Mouse (Mus musculus): ENCODE measurements around the gene AI413582.

DNA sequence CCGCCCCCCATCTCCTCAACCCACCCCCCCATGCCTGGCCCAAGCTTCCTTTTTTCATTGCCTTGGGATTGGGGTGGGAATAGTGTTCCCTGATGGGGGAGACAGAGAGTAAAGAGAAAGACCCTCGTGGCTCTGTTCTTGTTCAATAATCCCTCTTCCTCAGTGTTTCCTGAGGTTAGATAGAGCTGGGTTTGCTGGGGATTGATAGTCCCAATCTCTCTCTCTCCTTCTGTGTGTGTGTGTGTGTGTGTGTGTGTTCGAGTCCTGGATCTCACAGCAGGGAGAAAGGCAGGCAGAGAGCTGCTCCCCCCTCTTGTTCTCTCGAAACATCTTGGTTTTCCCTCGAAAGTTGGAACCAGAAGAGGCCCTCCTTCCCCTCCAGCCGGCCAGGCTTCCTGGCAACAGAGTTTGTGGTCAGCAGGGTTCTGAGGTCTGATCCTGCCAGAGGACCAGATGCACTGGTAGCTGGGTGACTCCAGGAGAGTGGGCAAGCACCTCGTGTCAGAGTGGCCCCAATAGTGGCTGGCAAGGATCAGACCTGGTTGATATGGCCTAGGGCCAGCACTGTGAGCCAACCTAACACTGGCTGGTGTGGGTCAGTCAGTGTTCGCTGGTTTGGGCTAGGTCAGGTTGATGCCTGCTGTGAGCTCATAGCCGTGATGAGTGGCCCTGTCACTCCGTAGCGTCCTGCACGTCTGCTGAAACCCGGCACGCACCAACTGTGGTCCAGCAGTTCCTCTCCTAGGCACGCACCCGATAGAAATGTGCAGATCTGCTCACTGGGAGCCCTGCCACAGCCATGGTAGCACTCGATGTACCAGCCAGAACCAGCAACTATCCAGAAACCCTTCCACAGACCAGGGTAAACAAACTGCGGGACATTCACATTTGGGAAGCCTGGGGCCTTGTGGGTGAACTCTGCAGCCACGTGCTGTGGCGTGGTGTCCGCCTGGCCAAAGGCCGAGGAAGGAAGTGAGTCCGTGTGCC, 13.0 kb downstream of the AI413582 start:
- TF ChIP-seq CTCF (IDR thresholded peaks at IDR 0.05; ENCODE audit: borderline replicate concordance, control insufficient read depth, extremely low read depth, insufficient read depth, low read length, poor library complexity) (no peak), POLR2A (IDR thresholded peaks at IDR 0.05; ENCODE audit: control insufficient read depth, extremely low read depth, insufficient read depth, low read length, poor library complexity) (no peak)
